Mouse (Mus musculus) limb, embryonic 15.5 days (tissue): ENCODE results near the gene Slc25a22. TPM values are rescaled to one million over a fixed set of nuclear protein-coding genes. Genes with fewer than 3 reads are reported as not detected.

ENCODE experiments used
- ATAC-seq: fragments of 200-750 bp; cut with Nextera tagmentation; 2 replicates; pipeline ENCODE4 v1.8.0; 2017; ENCODE audit warnings: low read depth, moderate TSS enrichment; ENCODE audit not compliant: insufficient number of reproducible peaks, low FRiP score, low TSS enrichment
- H3K27ac ChIP-seq: fragments of 300-500 bp; sonication (generic); 2 replicates; pipeline ENCODE4 v1.5.1; 2015; ENCODE audit warnings: moderate library complexity, mild to moderate bottlenecking, inconsistent platforms
- H3K27me3 ChIP-seq: fragments of 300-500 bp; sonication (generic); 2 replicates; pipeline ENCODE4 v1.6.1; 2015; ENCODE audit warnings: inconsistent platforms
- H3K36me3 ChIP-seq: fragments of 300-500 bp; sonication (generic); 2 replicates; pipeline ENCODE4 v1.6.1; 2015; ENCODE audit warnings: inconsistent platforms
- H3K4me1 ChIP-seq: fragments of 300-500 bp; sonication (generic); 2 replicates; pipeline ENCODE4 v1.6.1; 2015; ENCODE audit warnings: inconsistent platforms
- H3K4me2 ChIP-seq: fragments of 300-500 bp; sonication (generic); 2 replicates; pipeline ENCODE4 v1.6.1; 2015; ENCODE audit warnings: mild to moderate bottlenecking, inconsistent platforms
- H3K4me3 ChIP-seq: fragments of 300-500 bp; sonication (generic); 2 replicates; pipeline ENCODE4 v1.5.1; 2015; ENCODE audit warnings: mild to moderate bottlenecking, inconsistent platforms
- H3K9ac ChIP-seq: fragments of 300-500 bp; sonication (generic); 2 replicates; pipeline ENCODE4 v1.6.1; 2015; ENCODE audit warnings: inconsistent platforms
- H3K9me3 ChIP-seq: fragments of 300-500 bp; sonication (generic); 2 replicates; pipeline ENCODE4 v1.6.1; 2016; ENCODE audit warnings: inconsistent platforms
- WGBS: fragments of 180-500 bp; shearing (Covaris S2); methylation state at CpG from one replicate; pipeline ENCODE4 v1.1.7; 2015; 5-methylcytosine and 5-hydroxymethylcytosine counted together
- polyA plus RNA-seq: library from polyadenylated mRNA; unstranded; fragments of >200 nt; fragmentation: Nextera tagmentation; extraction: Ambion mirVana; gene quantifications from 2 replicates; pipeline ENCODE4 v1.2.1, GENCODE M21; 2015

Slc25a22 gene
- polyA plus RNA-seq, 1 experiment from 2014 or later, result 29.5 TPM

GRCm38 (mm10) chr7:141439140-141439679 is 1.5 kb upstream of the Slc25a22 start:
- no peak overlapping the region for H3K27ac ChIP-seq
- no peak overlapping the region for H3K9ac ChIP-seq
- peaks cover 35% of the 10 kb centered on the region for H3K36me3 ChIP-seq
- WGBS, result 96% methylated on average over 10 of the region's 10 CpGs
- H3K27me3 ChIP-seq, result no peaks in the 10 kb centered on the region
- no peak overlapping the region for H3K4me2 ChIP-seq
- no peak overlapping the region for H3K4me3 ChIP-seq
- ATAC-seq, result no peak
- no peaks in the 10 kb centered on the region for H3K9me3 ChIP-seq
- H3K4me1 ChIP-seq, result peaks cover 67% of the 10 kb centered on the region

DNA sequence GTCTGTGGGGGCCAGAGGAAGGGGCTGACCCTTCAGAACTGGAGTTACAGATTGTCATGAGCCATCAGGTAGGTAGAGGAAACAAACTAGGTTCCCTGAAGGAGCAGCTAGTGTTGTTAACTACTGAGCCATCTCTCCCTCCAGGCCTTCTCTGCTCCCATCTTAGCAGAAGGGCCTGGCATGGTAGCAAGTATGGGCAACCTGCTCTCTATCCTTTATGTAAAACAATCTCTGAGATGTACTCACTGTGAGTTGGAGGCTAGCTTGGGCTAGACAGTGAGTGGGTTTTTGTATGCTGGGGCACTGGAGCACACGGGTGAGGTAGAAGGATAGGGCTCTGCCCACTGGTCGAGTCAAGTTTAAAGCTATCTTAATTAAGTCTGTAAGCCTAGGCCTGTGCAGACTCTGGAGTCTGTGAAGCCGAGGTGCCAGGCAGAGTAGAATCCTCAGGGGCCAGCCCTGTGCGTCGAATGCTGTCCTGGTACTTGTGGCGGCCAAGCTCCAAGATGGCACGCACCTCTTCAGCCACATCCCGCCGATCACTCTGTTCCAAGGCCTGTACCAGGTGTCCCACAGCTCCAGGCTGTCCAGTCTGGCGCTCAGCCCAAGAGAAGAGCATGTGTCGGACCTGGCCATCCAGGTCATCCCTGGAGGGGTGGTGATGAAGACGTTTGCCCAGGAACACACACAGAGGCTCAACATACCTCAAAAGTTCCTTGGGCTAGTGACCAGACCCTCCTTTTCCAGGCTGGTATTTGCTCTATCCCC is 693 bp upstream of the Slc25a22 start:
- no peak overlapping the region for H3K4me2 ChIP-seq
- H3K27me3 ChIP-seq, result no peaks in the 10 kb centered on the region
- H3K9ac ChIP-seq, result no peak overlapping the region
- 89% methylated on average over 12 of the region's 12 CpGs for WGBS
- peaks cover 40% of the 10 kb centered on the region for H3K36me3 ChIP-seq
- no peak overlapping the region for H3K4me3 ChIP-seq
- no peak overlapping the region; the same call in 1 of the 2 replicates for H3K27ac ChIP-seq
- H3K9me3 ChIP-seq, result no peaks in the 10 kb centered on the region
- ATAC-seq, result no peak
- H3K4me1 ChIP-seq, result peaks cover 68% of the 10 kb centered on the region

DNA sequence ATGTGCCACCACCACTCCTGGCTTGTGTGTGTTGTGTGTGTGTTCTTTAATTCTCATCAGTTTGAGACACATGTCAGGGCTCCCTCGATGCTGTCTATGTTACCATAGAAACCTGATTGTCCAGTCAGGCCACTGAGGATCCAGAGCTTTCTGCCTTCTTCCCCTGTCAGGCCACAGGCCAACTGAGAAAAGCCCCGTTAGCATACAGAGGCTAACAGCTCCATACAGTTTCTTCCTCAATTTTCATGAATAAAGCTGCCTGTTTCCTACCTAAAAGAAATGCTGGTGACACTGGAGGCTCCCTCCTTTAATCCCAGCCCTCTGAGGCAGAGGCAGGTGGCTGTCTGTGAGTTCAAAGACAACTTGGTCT is 1.2 kb downstream of the Slc25a22 start:
- ATAC-seq, result no peak
- WGBS, result 66% methylated on average over 2 of the region's 2 CpGs

DNA sequence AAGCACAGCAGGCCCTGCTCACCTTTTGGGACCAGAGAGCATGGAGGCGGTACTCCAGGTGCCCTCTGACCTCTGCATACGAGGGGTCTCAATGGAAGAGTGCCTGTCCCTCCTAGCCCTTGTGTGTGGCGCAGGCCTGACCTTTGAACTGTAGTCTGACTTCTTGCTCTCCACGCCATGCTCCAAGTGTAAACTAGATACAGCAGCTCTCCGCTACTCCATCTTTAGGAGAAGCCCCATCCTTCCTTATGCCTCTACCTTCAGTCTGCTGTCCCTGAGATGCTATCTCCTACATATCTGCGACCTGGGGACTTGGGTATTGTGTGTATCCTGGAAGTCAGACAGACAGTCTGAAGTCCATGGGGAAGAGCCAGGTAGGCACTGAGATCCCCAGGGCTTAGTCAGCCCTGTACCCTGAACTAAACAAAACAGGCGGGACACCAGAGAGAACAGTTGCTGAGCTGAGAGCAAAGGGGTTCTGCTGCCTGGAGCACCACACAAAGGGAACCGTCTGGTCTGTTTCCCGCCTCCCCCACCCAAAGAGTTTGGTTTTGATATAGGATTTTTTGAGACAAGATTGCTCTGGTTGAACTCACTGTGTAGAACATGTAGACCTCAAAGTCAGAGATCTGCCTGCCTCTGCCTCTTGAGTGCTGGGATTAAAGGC is 1.7 kb downstream of the Slc25a22 start:
- Histone ChIP-seq H3K9me3 (no peaks in the 10 kb centered on the region), H3K9ac (no peak overlapping the region), H3K4me3 (peak overlapping the region; percentile 67; the same call in 1 of the 2 replicates), H3K36me3 (peaks cover 57% of the 10 kb centered on the region), H3K27ac (no peak overlapping the region), H3K4me2 (peak overlapping the region; percentile 85), H3K27me3 (no peaks in the 10 kb centered on the region), H3K4me1 (peaks cover 60% of the 10 kb centered on the region)
- ATAC-seq, result no peak
- 85% methylated on average over 9 of the region's 9 CpGs for WGBS

More for the DNA sequence above, 1.2 kb downstream of the Slc25a22 start:
- peak overlapping the region; percentile 82 for H3K4me2 ChIP-seq
- H3K4me3 ChIP-seq, result peak overlapping the region; percentile 67
- peaks cover 65% of the 10 kb centered on the region for H3K4me1 ChIP-seq
- H3K27ac ChIP-seq, result no peak overlapping the region
- no peaks in the 10 kb centered on the region for H3K27me3 ChIP-seq
- H3K9me3 ChIP-seq, result no peaks in the 10 kb centered on the region
- H3K36me3 ChIP-seq, result peaks cover 57% of the 10 kb centered on the region
- H3K9ac ChIP-seq, result peak overlapping the region; percentile 69; the same call in 1 of the 2 replicates

- 6% methylated on average over 17 of the region's 17 CpGs for WGBS
- Histone ChIP-seq H3K27ac (peak overlapping the region; percentile 8; the same call in 1 of the 2 replicates), H3K9me3 (no peaks in the 10 kb centered on the region), H3K27me3 (no peaks in the 10 kb centered on the region), H3K4me2 (peak overlapping the region; percentile 85), H3K4me1 (peaks cover 53% of the 10 kb centered on the region), H3K4me3 (peak overlapping the region; percentile 51), H3K36me3 (peaks cover 57% of the 10 kb centered on the region), H3K9ac (peak overlapping the region; percentile 39; the same call in 1 of the 2 replicates)
- ATAC-seq, result no peak
These were observed 2.4 kb downstream of the Slc25a22 start for GRCm38 (mm10) chr7:141435129-141435855.

GRCm38 (mm10) chr7:141434464-141434863 is 3.2 kb downstream of the Slc25a22 start:
- WGBS, result 11% methylated on average over 8 of the region's 8 CpGs

GRCm38 (mm10) chr7:141433517-141434400 is 3.9 kb downstream of the Slc25a22 start:
- Histone ChIP-seq H3K27ac (no peak overlapping the region), H3K9me3 (no peaks in the 10 kb centered on the region), H3K4me2 (peak overlapping the region; percentile 85), H3K36me3 (peaks cover 45% of the 10 kb centered on the region), H3K4me1 (peaks cover 64% of the 10 kb centered on the region), H3K9ac (peak overlapping the region; percentile 52; the same call in 1 of the 2 replicates), H3K4me3 (peak overlapping the region; percentile 51), H3K27me3 (no peaks in the 10 kb centered on the region)
- no peak for ATAC-seq
- WGBS, result 71% methylated on average over 15 of the region's 15 CpGs

More at GRCm38 (mm10) chr7:141434464-141434863, 3.2 kb downstream of the Slc25a22 start:
- Histone ChIP-seq H3K27me3 (no peaks in the 10 kb centered on the region), H3K9me3 (no peaks in the 10 kb centered on the region), H3K4me2 (peak overlapping the region; percentile 85), H3K4me3 (peak overlapping the region; percentile 51), H3K27ac (peak overlapping the region; percentile 8; the same call in 1 of the 2 replicates), H3K4me1 (peaks cover 58% of the 10 kb centered on the region), H3K36me3 (peaks cover 52% of the 10 kb centered on the region), H3K9ac (peak overlapping the region; percentile 52; the same call in 1 of the 2 replicates)
- ATAC-seq, result no peak

GRCm38 (mm10) chr7:141432741-141433516 is 4.8 kb downstream of the Slc25a22 start:
- no peak for ATAC-seq
- Histone ChIP-seq H3K4me3 (no peak overlapping the region), H3K4me2 (no peak overlapping the region), H3K9ac (no peak overlapping the region), H3K9me3 (no peaks in the 10 kb centered on the region), H3K4me1 (peaks cover 64% of the 10 kb centered on the region), H3K36me3 (peaks cover 38% of the 10 kb centered on the region), H3K27ac (no peak overlapping the region), H3K27me3 (no peaks in the 10 kb centered on the region)
- WGBS, result 76% methylated on average over 6 of the region's 6 CpGs

DNA sequence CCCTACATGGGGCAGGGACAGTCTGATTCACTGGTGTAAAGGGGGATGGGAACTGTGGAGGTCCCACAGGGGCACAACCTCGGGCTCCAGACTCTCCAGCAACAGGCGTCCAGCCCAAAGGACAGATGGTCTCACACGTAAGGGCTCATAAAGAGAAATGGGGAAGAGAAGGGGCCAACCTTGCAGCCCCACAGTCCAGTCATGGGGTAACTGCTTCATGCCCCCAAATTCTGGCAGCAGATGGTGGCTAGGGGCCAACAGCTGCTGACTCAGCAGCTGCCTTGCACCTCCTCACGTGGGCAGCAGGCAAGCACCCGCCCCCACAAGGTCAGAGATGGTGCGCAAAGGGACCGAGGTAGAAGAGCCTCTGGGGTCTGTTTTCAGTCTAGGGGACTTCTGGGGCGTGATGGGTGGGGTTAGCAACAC is 5.5 kb downstream of the Slc25a22 start:
- H3K27ac ChIP-seq, result no peak overlapping the region
- no peak for ATAC-seq
- H3K4me3 ChIP-seq, result no peak overlapping the region
- no peaks in the 10 kb centered on the region for H3K27me3 ChIP-seq
- H3K36me3 ChIP-seq, result peaks cover 38% of the 10 kb centered on the region
- H3K9me3 ChIP-seq, result no peaks in the 10 kb centered on the region
- peaks cover 59% of the 10 kb centered on the region for H3K4me1 ChIP-seq
- WGBS, result 83% methylated on average over 8 of the region's 8 CpGs
- no peak overlapping the region for H3K4me2 ChIP-seq
- H3K9ac ChIP-seq, result no peak overlapping the region

GRCm38 (mm10) chr7:141431434-141432185 is 6.1 kb downstream of the Slc25a22 start:
- no peaks in the 10 kb centered on the region for H3K9me3 ChIP-seq
- no peak for ATAC-seq
- no peak overlapping the region for H3K4me3 ChIP-seq
- peaks cover 53% of the 10 kb centered on the region for H3K4me1 ChIP-seq
- H3K4me2 ChIP-seq, result no peak overlapping the region
- no peak overlapping the region for H3K27ac ChIP-seq
- no peaks in the 10 kb centered on the region for H3K27me3 ChIP-seq
- H3K36me3 ChIP-seq, result peaks cover 38% of the 10 kb centered on the region
- WGBS, result 92% methylated on average over 19 of the region's 19 CpGs
- no peak overlapping the region for H3K9ac ChIP-seq
